Mouse (Mus musculus): ENCODE results near the gene Nfib.

DNA sequence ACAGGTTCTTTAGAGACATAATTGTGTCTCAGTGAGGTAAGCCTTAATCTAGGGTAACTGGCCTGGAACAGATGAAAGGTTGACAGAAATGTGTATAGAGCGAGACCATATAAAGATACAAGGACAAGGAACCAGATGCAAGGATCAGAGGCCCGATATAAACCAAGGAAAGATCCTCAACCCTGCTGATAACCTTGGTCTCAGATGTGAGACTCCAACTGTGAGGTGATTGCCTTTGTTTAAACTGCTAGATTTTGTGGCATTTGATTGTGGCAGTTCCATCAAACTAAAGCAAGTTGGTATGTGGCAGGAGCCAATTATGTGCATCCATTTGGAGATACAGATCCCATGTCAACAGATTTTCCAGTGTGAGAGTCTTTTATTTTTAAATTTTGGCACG is 161.6 kb downstream of the Nfib start:
- no peak for TF ChIP-seq EP300 (IDR thresholded peaks at IDR 0.05; ENCODE audit: low read depth)
- TF ChIP-seq CTCF (IDR thresholded peaks at IDR 0.05; ENCODE audit: low read depth), result no peak

All from liver, embryonic 14.5 days (tissue).